Mouse (Mus musculus) hindbrain, embryonic 16.5 days (tissue): ENCODE results near the gene Mast3. TPM values are rescaled to one million over a fixed set of nuclear protein-coding genes. Genes with fewer than 3 reads are reported as not detected.

Experiments used
- ATAC-seq: fragments of 200-750 bp; cut with Nextera tagmentation; 2 replicates; pipeline ENCODE4 v1.8.0; 2017; ENCODE audit warnings: moderate TSS enrichment, moderate library complexity
- H3K27ac ChIP-seq: fragments of 300-500 bp; sonication (generic); 2 replicates; pipeline ENCODE4 v1.5.1; 2014; ENCODE audit warnings: low read depth, mild to moderate bottlenecking, control low read depth, low read length, moderate library complexity
- H3K27me3 ChIP-seq: fragments of 300-500 bp; sonication (generic); replicated peaks from 2 replicates; pipeline ENCODE4 v1.6.1; 2014; ENCODE audit warnings: low read length; ENCODE audit not compliant: control insufficient read depth, insufficient read depth
- H3K36me3 ChIP-seq: fragments of 300-500 bp; sonication (generic); 2 replicates; pipeline ENCODE4 v1.6.1; 2014; ENCODE audit warnings: mild to moderate bottlenecking, low read length, moderate library complexity, mixed read lengths; ENCODE audit not compliant: control insufficient read depth, insufficient read depth
- H3K4me1 ChIP-seq: fragments of 300-500 bp; sonication (generic); 2 replicates; pipeline ENCODE4 v1.6.1; 2014; ENCODE audit warnings: low read depth, low read length; ENCODE audit not compliant: control insufficient read depth, insufficient read depth
- H3K4me2 ChIP-seq: fragments of 300-500 bp; sonication (generic); 2 replicates; pipeline ENCODE4 v1.6.1; 2014; ENCODE audit warnings: mild to moderate bottlenecking, low read length, control low read depth, moderate library complexity
- H3K4me3 ChIP-seq: fragments of 300-500 bp; sonication (generic); 2 replicates; pipeline ENCODE4 v1.5.1; 2014; ENCODE audit warnings: mild to moderate bottlenecking, low read length, control low read depth, moderate library complexity
- H3K9ac ChIP-seq: fragments of 300-500 bp; sonication (generic); 2 replicates; pipeline ENCODE4 v1.6.1; 2014; ENCODE audit warnings: low read depth, mild to moderate bottlenecking, control low read depth, low read length, moderate library complexity
- H3K9me3 ChIP-seq: fragments of 300-500 bp; sonication (generic); 2 replicates; pipeline ENCODE4 v1.6.1; 2014; ENCODE audit warnings: mild to moderate bottlenecking, low read length, moderate library complexity; ENCODE audit not compliant: control insufficient read depth
- WGBS: fragments of 180-500 bp; shearing (Covaris S2); extraction: QIAGEN DNeasy Blood & Tissue Kit; methylation state at CpG from one replicate; pipeline ENCODE4 v1.1.7; 2014; 5-methylcytosine and 5-hydroxymethylcytosine counted together
- polyA plus RNA-seq: library from polyadenylated mRNA; unstranded; fragments of >200 nt; fragmentation: Nextera tagmentation; extraction: Ambion mirVana; gene quantifications from 2 replicates; pipeline ENCODE4 v1.2.1, GENCODE M21; 2015

Mast3 gene
- polyA plus RNA-seq, 1 experiment from 2014 or later: 21.9 TPM

DNA sequence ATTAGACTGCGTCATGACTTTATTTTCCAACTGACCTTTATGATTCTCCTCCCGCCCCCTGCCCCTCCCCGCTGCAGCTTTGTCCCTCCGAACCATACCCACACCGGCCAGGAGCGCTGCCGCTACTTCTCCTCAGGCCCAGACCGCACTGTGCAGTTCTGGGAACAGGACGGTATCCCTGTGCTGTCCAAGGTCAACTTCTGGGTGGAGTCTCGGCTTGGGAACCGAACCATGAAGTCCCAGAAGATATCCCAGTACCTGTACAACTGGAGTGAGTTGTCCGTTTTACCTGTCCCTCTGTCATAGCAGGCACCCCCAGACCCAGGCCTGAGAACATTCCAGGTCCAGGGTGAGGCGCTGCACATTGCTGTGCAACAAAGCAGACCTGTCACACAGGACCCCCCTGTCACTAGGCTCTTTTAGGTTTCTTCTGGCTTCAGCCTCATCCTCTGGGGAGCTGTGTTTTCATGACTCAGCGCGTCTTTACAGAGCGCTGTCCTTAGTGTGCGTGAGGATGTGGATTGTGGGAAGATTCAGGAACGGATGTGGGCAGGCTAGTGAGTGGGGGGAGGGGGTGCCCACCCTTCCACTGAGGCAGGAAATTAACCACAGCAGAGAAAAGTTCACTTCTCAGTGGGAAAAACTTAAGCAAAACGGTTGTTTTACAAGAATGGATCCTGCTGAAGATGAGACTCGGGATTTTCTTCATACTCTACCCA, 6.3 kb upstream of the Mast3 start:
- Histone ChIP-seq H3K4me1 (no peaks in the 10 kb centered on the region), H3K4me3 (no peak overlapping the region), H3K27ac (no peak overlapping the region), H3K27me3 (peaks cover 11% of the 10 kb centered on the region), H3K9me3 (no peaks in the 10 kb centered on the region), H3K4me2 (no peak overlapping the region), H3K36me3 (no peaks in the 10 kb centered on the region), H3K9ac (no peak overlapping the region)
- no peak for ATAC-seq
- WGBS: 80% methylated on average over 20 of the region's 20 CpGs

DNA sequence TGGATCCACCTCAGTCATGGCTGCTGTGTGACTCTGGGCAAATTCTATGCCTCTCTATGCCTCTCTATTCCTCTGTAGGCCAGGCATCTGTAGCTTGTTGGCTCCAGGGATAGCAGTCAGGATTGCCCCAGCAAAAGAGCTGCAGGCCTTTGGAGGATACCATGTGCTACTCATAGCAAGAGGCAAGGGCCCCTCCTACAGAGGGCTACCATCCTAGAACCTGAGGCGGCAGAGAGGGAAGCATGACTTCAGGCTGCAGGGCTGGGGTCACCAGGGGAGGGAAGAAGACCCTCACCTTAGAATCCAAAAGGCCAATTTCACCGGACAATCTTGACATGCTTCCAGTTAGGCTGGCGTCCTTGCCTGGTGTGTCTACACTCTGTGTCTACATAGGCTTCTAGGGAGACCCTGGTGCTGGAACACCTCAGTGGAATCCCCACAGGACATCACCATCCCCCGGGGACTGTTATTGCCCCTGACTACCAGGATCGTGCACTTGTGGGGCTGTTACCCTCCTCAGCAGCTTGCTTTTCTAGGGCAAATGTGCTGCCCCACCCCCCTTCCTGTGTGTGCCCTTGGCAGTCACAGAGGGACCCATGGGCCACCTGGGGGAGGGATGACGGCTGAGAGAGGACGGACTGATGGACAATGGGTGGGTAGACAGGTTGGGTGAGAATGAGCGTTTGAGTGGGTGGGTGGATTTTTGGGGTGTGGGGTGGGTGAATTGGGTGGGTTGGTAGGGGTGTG, 4.3 kb upstream of the Mast3 start:
- WGBS: 79% methylated on average over 8 of the region's 8 CpGs
- Histone ChIP-seq H3K9me3 (no peaks in the 10 kb centered on the region), H3K9ac (no peak overlapping the region), H3K4me2 (no peak overlapping the region), H3K36me3 (no peaks in the 10 kb centered on the region), H3K4me1 (peaks cover 6% of the 10 kb centered on the region), H3K27me3 (peaks cover 17% of the 10 kb centered on the region), H3K27ac (no peak overlapping the region), H3K4me3 (no peak overlapping the region)
- ATAC-seq: no peak

GRCm38 (mm10) chr8:70808239-70808638, 3.4 kb upstream of the Mast3 start, which contains the start of gene Il12rb1:
TSS of gene Il12rb1 (plus strand) at chr8:70808449.
- H3K9me3 ChIP-seq: no peaks in the 10 kb centered on the region; the same call in 1 of the 2 replicates
- H3K36me3 ChIP-seq: no peaks in the 10 kb centered on the region
- no peak for ATAC-seq
- no peak within 1 kb of the TSS for H3K4me3 ChIP-seq
- peaks cover 12% of the 10 kb centered on the region for H3K4me1 ChIP-seq
- peaks cover 16% of the 10 kb centered on the region for H3K27me3 ChIP-seq
- no peak within 1 kb of the TSS for H3K9ac ChIP-seq
- WGBS: 58% methylated on average over 5 of the region's 5 CpGs
- no peak within 1 kb of the TSS for H3K27ac ChIP-seq
- H3K4me2 ChIP-seq: no peak within 1 kb of the TSS

- Histone ChIP-seq H3K4me2 (no peak overlapping the region), H3K9me3 (no peaks in the 10 kb centered on the region; the same call in 1 of the 2 replicates), H3K4me3 (no peak overlapping the region), H3K4me1 (peaks cover 12% of the 10 kb centered on the region), H3K9ac (no peak overlapping the region), H3K27ac (no peak overlapping the region), H3K27me3 (peaks cover 21% of the 10 kb centered on the region), H3K36me3 (no peaks in the 10 kb centered on the region)
- WGBS: 50% methylated on average over 1 of the region's 1 CpGs
- no peak for ATAC-seq
These were observed 2.5 kb upstream of the Mast3 start for GRCm38 (mm10) chr8:70807304-70807703.

GRCm38 (mm10) chr8:70806541-70806940, 1.7 kb upstream of the Mast3 start:
- Histone ChIP-seq H3K9me3 (no peaks in the 10 kb centered on the region; the same call in 1 of the 2 replicates), H3K4me1 (peaks cover 12% of the 10 kb centered on the region), H3K9ac (no peak overlapping the region), H3K4me3 (no peak overlapping the region), H3K4me2 (no peak overlapping the region), H3K27ac (no peak overlapping the region), H3K27me3 (peaks cover 23% of the 10 kb centered on the region), H3K36me3 (no peaks in the 10 kb centered on the region)
- ATAC-seq: no peak
- 85% methylated on average over 4 of the region's 4 CpGs for WGBS

DNA sequence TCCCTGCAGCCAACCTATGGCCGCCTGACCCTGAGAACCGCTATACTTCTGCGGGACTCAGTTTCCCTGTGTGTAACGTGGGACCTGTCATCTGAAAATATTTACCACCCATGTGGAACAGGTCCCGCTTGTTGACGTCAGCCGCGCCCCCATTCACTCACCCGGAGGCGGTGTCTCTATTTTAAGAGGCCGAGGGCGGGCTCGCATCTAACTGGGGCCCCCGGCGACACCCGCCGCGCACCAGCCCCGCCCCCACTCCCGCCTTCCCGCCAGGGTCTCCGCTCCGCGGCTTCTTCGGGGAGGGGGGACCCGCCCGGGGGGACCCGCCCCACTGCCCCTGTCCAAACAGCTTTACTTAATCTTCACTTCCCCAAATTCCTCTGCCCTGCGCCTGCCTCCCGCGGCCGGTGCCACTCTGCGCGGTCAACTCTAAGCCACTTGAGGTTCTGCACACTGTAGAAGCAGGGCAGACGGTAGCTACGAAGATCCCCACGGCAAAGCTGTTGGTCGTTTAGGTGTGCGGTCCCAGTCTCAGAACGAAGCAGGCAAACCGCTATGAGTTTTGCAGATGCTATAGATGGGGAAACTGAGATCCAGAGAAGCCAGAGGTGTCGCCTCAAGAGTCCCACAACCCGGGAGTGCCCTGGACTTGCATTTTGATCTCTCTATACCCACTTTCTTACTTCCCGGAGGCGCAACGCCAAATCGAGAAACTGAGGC, 933 bp downstream of the Mast3 start:
- 2% methylated on average over 46 of the region's 47 CpGs for WGBS
- H3K9me3 ChIP-seq: no peaks in the 10 kb centered on the region; the same call in 1 of the 2 replicates
- no peak overlapping the region for H3K27ac ChIP-seq
- H3K4me3 ChIP-seq: peak overlapping the region; percentile 57
- ATAC-seq: no peak
- H3K4me1 ChIP-seq: peaks cover 12% of the 10 kb centered on the region
- no peaks in the 10 kb centered on the region for H3K36me3 ChIP-seq
- peak overlapping the region; percentile 87 for H3K4me2 ChIP-seq
- H3K9ac ChIP-seq: peak overlapping the region; percentile 42
- peaks cover 34% of the 10 kb centered on the region for H3K27me3 ChIP-seq

GRCm38 (mm10) chr8:70802786-70803510, 1.9 kb downstream of the Mast3 start:
- WGBS: 74% methylated on average over 11 of the region's 11 CpGs
- H3K9ac ChIP-seq: no peak overlapping the region
- no peak overlapping the region for H3K4me3 ChIP-seq
- no peak overlapping the region for H3K4me2 ChIP-seq
- peaks cover 18% of the 10 kb centered on the region for H3K4me1 ChIP-seq
- no peak for ATAC-seq
- H3K36me3 ChIP-seq: no peaks in the 10 kb centered on the region
- H3K27me3 ChIP-seq: peaks cover 34% of the 10 kb centered on the region
- no peaks in the 10 kb centered on the region; the same call in 1 of the 2 replicates for H3K9me3 ChIP-seq
- no peak overlapping the region for H3K27ac ChIP-seq

DNA sequence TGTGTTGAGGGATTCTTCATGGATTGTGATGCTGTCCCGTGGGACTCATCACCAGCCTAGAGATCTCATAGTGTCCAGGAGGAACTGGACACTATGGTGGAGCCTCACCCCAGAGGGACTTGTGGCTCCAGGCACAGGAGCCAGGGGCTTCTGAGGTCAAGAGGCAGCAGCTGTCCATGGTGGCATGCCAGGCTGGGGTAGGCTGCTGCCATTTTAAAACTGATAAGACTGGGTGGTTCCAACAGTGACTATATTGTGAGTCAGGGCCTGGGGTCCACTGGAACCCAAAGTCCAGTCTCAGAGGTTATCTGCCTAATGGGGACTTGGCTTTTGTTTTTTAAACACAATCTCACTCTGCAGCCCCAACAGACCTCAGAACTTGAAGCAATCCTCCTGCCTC, 3.0 kb downstream of the Mast3 start:
- ATAC-seq: no peak
- Histone ChIP-seq H3K36me3 (no peaks in the 10 kb centered on the region), H3K27ac (no peak overlapping the region), H3K4me1 (peaks cover 20% of the 10 kb centered on the region), H3K4me3 (no peak overlapping the region), H3K9me3 (no peaks in the 10 kb centered on the region; the same call in 1 of the 2 replicates), H3K9ac (no peak overlapping the region), H3K4me2 (no peak overlapping the region), H3K27me3 (peaks cover 34% of the 10 kb centered on the region)
- 85% methylated on average over 1 of the region's 1 CpGs for WGBS
